Mouse (Mus musculus) liver, embryonic 16.5 days (tissue): ENCODE data around the gene Fcna. TPM values are rescaled to one million over a fixed set of nuclear protein-coding genes. Genes with fewer than 3 reads are reported as not detected.
A peak's percentile ranks its signal among the peaks of the same experiment; 100 is the strongest.

ENCODE experiments used
- ATAC-seq: fragments of 200-750 bp; cut with Nextera tagmentation; 2 replicates; pipeline ENCODE4 v1.8.0; 2017; ENCODE audit warnings: low read depth, mild to moderate bottlenecking, moderate number of reproducible peaks, moderate library complexity
- H3K27ac ChIP-seq: fragments of 300-500 bp; sonication (generic); 2 replicates; pipeline ENCODE4 v1.5.1; 2014; ENCODE audit warnings: mild to moderate bottlenecking, low read length
- H3K27me3 ChIP-seq: fragments of 300-500 bp; sonication (generic); 2 replicates; pipeline ENCODE4 v1.6.1; 2014; ENCODE audit warnings: low read depth, low read length, mixed read lengths; ENCODE audit not compliant: control insufficient read depth, insufficient read depth
- H3K36me3 ChIP-seq: fragments of 300-500 bp; sonication (generic); 2 replicates; pipeline ENCODE4 v1.6.1; 2014; ENCODE audit warnings: mild to moderate bottlenecking; ENCODE audit not compliant: control insufficient read depth, insufficient read depth
- H3K4me1 ChIP-seq: fragments of 300-500 bp; sonication (generic); 2 replicates; pipeline ENCODE4 v1.6.1; 2014; ENCODE audit warnings: low read depth, low read length, mixed read lengths; ENCODE audit not compliant: control insufficient read depth
- H3K4me2 ChIP-seq: fragments of 300-500 bp; sonication (generic); 2 replicates; pipeline ENCODE4 v1.6.1; 2014; ENCODE audit warnings: low read depth, low read length, mixed read lengths
- H3K4me3 ChIP-seq: fragments of 300-500 bp; sonication (generic); 2 replicates; pipeline ENCODE4 v1.5.1; 2014; ENCODE audit warnings: low read depth, mild to moderate bottlenecking, low read length
- H3K9ac ChIP-seq: fragments of 300-500 bp; sonication (generic); 2 replicates; pipeline ENCODE4 v1.6.1; 2014; ENCODE audit warnings: low read depth, low read length
- H3K9me3 ChIP-seq: fragments of 300-500 bp; sonication (generic); replicated peaks from 2 replicates; pipeline ENCODE4 v1.6.1; 2016; ENCODE audit warnings: low read length; ENCODE audit not compliant: control insufficient read depth
- WGBS: fragments of 180-500 bp; shearing (Covaris S2); extraction: QIAGEN DNeasy Blood & Tissue Kit; methylation state at CpG from one replicate; pipeline ENCODE4 v1.1.7; 2014; ENCODE audit not compliant: insufficient replicate concordance; 5-methylcytosine and 5-hydroxymethylcytosine counted together
- polyA plus RNA-seq: library from polyadenylated mRNA; unstranded; fragments of >200 nt; fragmentation: Nextera tagmentation; extraction: Ambion mirVana; gene quantifications from 2 replicates; pipeline ENCODE4 v1.2.1, GENCODE M21; 2015

The Fcna gene
- polyA plus RNA-seq, 1 experiment from 2014 or later, result 88.1 TPM

- Histone ChIP-seq H3K27ac (no peak overlapping the region), H3K4me1 (peaks cover 39% of the 10 kb centered on the region), H3K9me3 (no peaks in the 10 kb centered on the region), H3K4me3 (no peak overlapping the region), H3K4me2 (no peak overlapping the region), H3K9ac (no peak overlapping the region), H3K36me3 (peaks cover 2% of the 10 kb centered on the region; the same call in 1 of the 2 replicates), H3K27me3 (peaks cover 38% of the 10 kb centered on the region)
- WGBS, result 34% methylated on average over 12 of the region's 12 CpGs
- no peak for ATAC-seq
Measured at GRCm38 (mm10) chr2:25582466-25583119, 45.2 kb downstream of the Fcna start.

- Histone ChIP-seq H3K36me3 (peaks cover 2% of the 10 kb centered on the region; the same call in 1 of the 2 replicates), H3K4me1 (peaks cover 41% of the 10 kb centered on the region), H3K27ac (no peak overlapping the region), H3K4me2 (peak overlapping the region; percentile 50; the same call in 1 of the 2 replicates), H3K9ac (no peak overlapping the region), H3K9me3 (no peaks in the 10 kb centered on the region), H3K4me3 (no peak overlapping the region), H3K27me3 (peaks cover 45% of the 10 kb centered on the region)
- WGBS, result 9% methylated on average over 6 of the region's 6 CpGs
- ATAC-seq, result no peak
Measured at GRCm38 (mm10) chr2:25581901-25582301, 45.9 kb downstream of the Fcna start.

GRCm38 (mm10) chr2:25581294-25581864, 46.5 kb downstream of the Fcna start, which contains the start of gene Ajm1:
Gene Ajm1, minus strand, starts transcription at chr2:25581757.
- WGBS, result 5% methylated on average over 19 of the region's 19 CpGs
- no peak within 1 kb of the TSS for H3K27ac ChIP-seq
- H3K4me1 ChIP-seq, result peaks cover 41% of the 10 kb centered on the region
- no peak within 1 kb of the TSS for H3K9ac ChIP-seq
- peaks cover 50% of the 10 kb centered on the region for H3K27me3 ChIP-seq
- peak; percentile 64 for ATAC-seq
- H3K9me3 ChIP-seq, result no peaks in the 10 kb centered on the region
- H3K36me3 ChIP-seq, result peaks cover 2% of the 10 kb centered on the region; the same call in 1 of the 2 replicates
- H3K4me2 ChIP-seq, result peak within 1 kb of the TSS; percentile 50
- peak within 1 kb of the TSS; percentile 22; the same call in 1 of the 2 replicates for H3K4me3 ChIP-seq

- H3K4me1 ChIP-seq, result peaks cover 43% of the 10 kb centered on the region
- H3K9me3 ChIP-seq, result no peaks in the 10 kb centered on the region
- peaks cover 2% of the 10 kb centered on the region; the same call in 1 of the 2 replicates for H3K36me3 ChIP-seq
- no peak overlapping the region for H3K4me3 ChIP-seq
- WGBS, result 21% methylated on average over 6 of the region's 6 CpGs
- no peak overlapping the region for H3K4me2 ChIP-seq
- no peak overlapping the region for H3K27ac ChIP-seq
- no peak overlapping the region for H3K9ac ChIP-seq
- no peak for ATAC-seq
- H3K27me3 ChIP-seq, result peaks cover 58% of the 10 kb centered on the region
Measured at GRCm38 (mm10) chr2:25580621-25581101, 47.2 kb downstream of the Fcna start.

- WGBS, result 6% methylated on average over 27 of the region's 27 CpGs
- Histone ChIP-seq H3K27ac (no peak overlapping the region), H3K36me3 (peaks cover 2% of the 10 kb centered on the region; the same call in 1 of the 2 replicates), H3K4me1 (peaks cover 48% of the 10 kb centered on the region), H3K9me3 (no peaks in the 10 kb centered on the region), H3K4me2 (no peak overlapping the region), H3K4me3 (no peak overlapping the region), H3K9ac (no peak overlapping the region), H3K27me3 (peaks cover 59% of the 10 kb centered on the region)
- no peak for ATAC-seq
Measured at GRCm38 (mm10) chr2:25579737-25580460, 47.9 kb downstream of the Fcna start.

- Histone ChIP-seq H3K9ac (no peak overlapping the region), H3K4me3 (no peak overlapping the region), H3K9me3 (no peaks in the 10 kb centered on the region), H3K27me3 (peaks cover 59% of the 10 kb centered on the region), H3K36me3 (no peaks in the 10 kb centered on the region), H3K27ac (no peak overlapping the region), H3K4me2 (no peak overlapping the region), H3K4me1 (peaks cover 51% of the 10 kb centered on the region)
- ATAC-seq, result no peak
- 5% methylated on average over 71 of the region's 77 CpGs for WGBS
Measured at GRCm38 (mm10) chr2:25578796-25579736, 48.8 kb downstream of the Fcna start.

GRCm38 (mm10) chr2:25577951-25578795, 49.7 kb downstream of the Fcna start:
- Histone ChIP-seq H3K9ac (no peak overlapping the region), H3K9me3 (no peaks in the 10 kb centered on the region), H3K27ac (no peak overlapping the region), H3K4me1 (peaks cover 58% of the 10 kb centered on the region), H3K27me3 (peaks cover 59% of the 10 kb centered on the region), H3K4me3 (peak overlapping the region; percentile 19; the same call in 1 of the 2 replicates), H3K4me2 (peak overlapping the region; percentile 30; the same call in 1 of the 2 replicates), H3K36me3 (no peaks in the 10 kb centered on the region)
- no peak for ATAC-seq
- 5% methylated on average over 75 of the region's 75 CpGs for WGBS
